Mouse (Mus musculus) cerebellum, postnatal 14 days (tissue): ENCODE results near the gene 1700069L16Rik.

Source experiments
- DNase-seq, 2 experiments: peaks; one replicate each; pipeline ENCODE4 v3.0.0; 2021; ENCODE audit warnings: mixed read lengths in 2 of 2

1700069L16Rik gene

GRCm38 (mm10) chr5:113685471-113685870, 39.1 kb downstream of the 1700069L16Rik start:
- no peak for DNase-seq

GRCm38 (mm10) chr5:113683246-113683645, 41.3 kb downstream of the 1700069L16Rik start:
- peak; percentile 76 to 86 for DNase-seq

GRCm38 (mm10) chr5:113682472-113682871, 42.1 kb downstream of the 1700069L16Rik start:
- DNase-seq: no peak

GRCm38 (mm10) chr5:113681219-113681618, 43.4 kb downstream of the 1700069L16Rik start:
- DNase-seq: no peak

- DNase-seq: no peak
These were observed 45.1 kb downstream of the 1700069L16Rik start for GRCm38 (mm10) chr5:113679509-113679908.

GRCm38 (mm10) chr5:113678743-113679452, 45.7 kb downstream of the 1700069L16Rik start:
- peak; percentile 94 to 97 for DNase-seq

GRCm38 (mm10) chr5:113677541-113677940, 47.0 kb downstream of the 1700069L16Rik start:
- DNase-seq: peak; percentile 37 to 52

GRCm38 (mm10) chr5:113674851-113675250, 49.7 kb downstream of the 1700069L16Rik start:
- DNase-seq: no peak

GRCm38 (mm10) chr5:113672456-113672855, 52.1 kb downstream of the 1700069L16Rik start:
- DNase-seq: no peak

GRCm38 (mm10) chr5:113670597-113670996, 54.0 kb downstream of the 1700069L16Rik start:
- no peak for DNase-seq

GRCm38 (mm10) chr5:113670110-113670509, 54.5 kb downstream of the 1700069L16Rik start:
- no peak for DNase-seq

- DNase-seq: no peak
These were observed 59.9 kb downstream of the 1700069L16Rik start for GRCm38 (mm10) chr5:113664629-113665195.

- no peak for DNase-seq
These were observed 60.4 kb downstream of the 1700069L16Rik start for GRCm38 (mm10) chr5:113664127-113664526.

- no peak for DNase-seq
These were observed 63.7 kb downstream of the 1700069L16Rik start for GRCm38 (mm10) chr5:113660872-113661271.

GRCm38 (mm10) chr5:113654821-113655220, 69.8 kb downstream of the 1700069L16Rik start:
- DNase-seq: peak; percentile 74 to 80

- DNase-seq: no peak
These were observed 70.4 kb downstream of the 1700069L16Rik start for GRCm38 (mm10) chr5:113654206-113654605.

- DNase-seq: no peak
These were observed 72.4 kb downstream of the 1700069L16Rik start for GRCm38 (mm10) chr5:113652215-113652614.

GRCm38 (mm10) chr5:113650035-113650865, 74.3 kb downstream of the 1700069L16Rik start, which contains the start of gene Cmklr1:
Gene Cmklr1 (minus strand): TSS chr5:113650426.
- no peak for DNase-seq

GRCm38 (mm10) chr5:113648647-113649211, 75.8 kb downstream of the 1700069L16Rik start:
- no peak for DNase-seq

GRCm38 (mm10) chr5:113647141-113647540, 77.4 kb downstream of the 1700069L16Rik start:
- DNase-seq: no peak

GRCm38 (mm10) chr5:113644520-113644919, 80.1 kb downstream of the 1700069L16Rik start:
- DNase-seq: no peak

- DNase-seq: peak; percentile 84 to 87
These were observed 81.3 kb downstream of the 1700069L16Rik start for GRCm38 (mm10) chr5:113643107-113643848.
